Mouse (Mus musculus): ENCODE results near the gene Evl.

- TF ChIP-seq CTCF (conservative IDR thresholded peaks at IDR 0.05; ENCODE audit: low read length) (no peak), POU5F1 (IDR thresholded peaks at IDR 0.05; ENCODE audit: borderline replicate concordance, low read length) (no peak)
These were observed 145.1 kb downstream of the Evl start for GRCm38 (mm10) chr12:108699576-108699975.
